Mouse (Mus musculus): ENCODE measurements around the gene Mcpt8. TPM values are rescaled to one million over a fixed set of nuclear protein-coding genes. Genes with fewer than 3 reads are reported as not detected.
A peak's percentile ranks its signal among the peaks of the same experiment; 100 is the strongest.

Mcpt8 gene
- total and polyA plus RNA-seq, 2 experiments from 2014 or later: not detected

GRCm38 (mm10) chr14:56105447-56106180, 20.5 kb upstream of the Mcpt8 start:
- Histone ChIP-seq H3K4me3 (ENCODE audit: low read length) (no peak overlapping the region), H3K9me3 (ENCODE audit: low read length) (no peaks in the 10 kb centered on the region), H3K36me3 (ENCODE audit: insufficient read depth, low read length) (no peaks in the 10 kb centered on the region), H3K27ac (no peak overlapping the region), H3K9ac (replicated peaks; ENCODE audit: low read length) (no peak overlapping the region), H3K4me2 (ENCODE audit: low read depth, low read length) (no peak overlapping the region), H3K4me1 (ENCODE audit: insufficient read depth, low read length) (no peaks in the 10 kb centered on the region), H3K27me3 (ENCODE audit: insufficient read depth, low read length) (no peaks in the 10 kb centered on the region)
- no peak for TF ChIP-seq CTCF (IDR thresholded peaks at IDR 0.05; ENCODE audit: low read depth)
- WGBS: 77% methylated on average over 13 of the region's 13 CpGs
- no peak for ATAC-seq
- DNase-seq (ENCODE audit: low spot score): no peak

GRCm38 (mm10) chr14:56105016-56105415, 19.9 kb upstream of the Mcpt8 start:
- no peaks in the 10 kb centered on the region for H3K9me3 ChIP-seq (ENCODE audit: low read length)
- no peak for ATAC-seq
- no peak for DNase-seq (ENCODE audit: low spot score)
- H3K27me3 ChIP-seq (ENCODE audit: insufficient read depth, low read length): no peaks in the 10 kb centered on the region
- H3K4me2 ChIP-seq (ENCODE audit: low read depth, low read length): no peak overlapping the region
- no peaks in the 10 kb centered on the region for H3K4me1 ChIP-seq (ENCODE audit: insufficient read depth, low read length)
- H3K9ac ChIP-seq (replicated peaks; ENCODE audit: low read length): no peak overlapping the region
- TF ChIP-seq CTCF (IDR thresholded peaks at IDR 0.05; ENCODE audit: low read depth): no peak
- H3K36me3 ChIP-seq (ENCODE audit: insufficient read depth, low read length): no peaks in the 10 kb centered on the region
- H3K4me3 ChIP-seq (ENCODE audit: low read length): no peak overlapping the region
- WGBS: 93% methylated on average over 5 of the region's 5 CpGs
- H3K27ac ChIP-seq: no peak overlapping the region

GRCm38 (mm10) chr14:56103452-56103851, 18.4 kb upstream of the Mcpt8 start:
- Histone ChIP-seq H3K27me3 (ENCODE audit: insufficient read depth, low read length) (no peaks in the 10 kb centered on the region), H3K4me1 (ENCODE audit: insufficient read depth, low read length) (no peaks in the 10 kb centered on the region), H3K36me3 (ENCODE audit: insufficient read depth, low read length) (no peaks in the 10 kb centered on the region), H3K4me3 (ENCODE audit: low read length) (no peak overlapping the region), H3K4me2 (ENCODE audit: low read depth, low read length) (no peak overlapping the region), H3K27ac (no peak overlapping the region), H3K9me3 (ENCODE audit: low read length) (no peaks in the 10 kb centered on the region), H3K9ac (replicated peaks; ENCODE audit: low read length) (no peak overlapping the region)
- ATAC-seq (no peak), DNase-seq (ENCODE audit: low spot score) (no peak)
- no peak for TF ChIP-seq CTCF (IDR thresholded peaks at IDR 0.05; ENCODE audit: low read depth)
- 60% methylated on average over 3 of the region's 3 CpGs for WGBS

- Histone ChIP-seq H3K4me3 (ENCODE audit: low read length) (no peak within 1 kb of the TSS), H3K27me3 (ENCODE audit: insufficient read depth, low read length) (no peaks in the 10 kb centered on the region), H3K4me2 (ENCODE audit: low read depth, low read length) (no peak within 1 kb of the TSS), H3K9ac (replicated peaks; ENCODE audit: low read length) (no peak within 1 kb of the TSS), H3K4me1 (ENCODE audit: insufficient read depth, low read length) (no peaks in the 10 kb centered on the region), H3K36me3 (ENCODE audit: insufficient read depth, low read length) (no peaks in the 10 kb centered on the region), H3K9me3 (ENCODE audit: low read length) (no peaks in the 10 kb centered on the region), H3K27ac (no peak within 1 kb of the TSS)
- ATAC-seq: no peak
- TF ChIP-seq CTCF (IDR thresholded peaks at IDR 0.05; ENCODE audit: low read depth): no peak
- DNase-seq (ENCODE audit: low spot score): no peak
- whole genome bisulfite sequencing: 77% methylated on average over 10 of the region's 10 CpGs
Measured at GRCm38 (mm10) chr14:56102386-56102785, 17.3 kb upstream of the Mcpt8 start, which contains the start of gene Ctsg. Gene Ctsg, minus strand, starts transcription at chr14:56102574.

GRCm38 (mm10) chr14:56098940-56099339, 13.9 kb upstream of the Mcpt8 start:
- ATAC-seq (no peak), DNase-seq (ENCODE audit: low spot score) (peak; percentile 45)
- 80% methylated on average over 4 of the region's 4 CpGs for WGBS
- TF ChIP-seq CTCF (IDR thresholded peaks at IDR 0.05; ENCODE audit: low read depth): peak; percentile 70
- no peak overlapping the region for H3K4me3 ChIP-seq (ENCODE audit: low read length)
- no peak overlapping the region for H3K9ac ChIP-seq (replicated peaks; ENCODE audit: low read length)
- H3K4me1 ChIP-seq (ENCODE audit: insufficient read depth, low read length): no peaks in the 10 kb centered on the region
- H3K36me3 ChIP-seq (ENCODE audit: insufficient read depth, low read length): no peaks in the 10 kb centered on the region
- H3K4me2 ChIP-seq (ENCODE audit: low read depth, low read length): no peak overlapping the region
- no peak overlapping the region for H3K27ac ChIP-seq
- no peaks in the 10 kb centered on the region for H3K27me3 ChIP-seq (ENCODE audit: insufficient read depth, low read length)
- no peaks in the 10 kb centered on the region for H3K9me3 ChIP-seq (ENCODE audit: low read length)

- Histone ChIP-seq H3K27ac (no peak overlapping the region), H3K4me3 (ENCODE audit: low read length) (no peak overlapping the region), H3K9me3 (ENCODE audit: low read length) (no peaks in the 10 kb centered on the region), H3K27me3 (ENCODE audit: insufficient read depth, low read length) (no peaks in the 10 kb centered on the region), H3K4me1 (ENCODE audit: insufficient read depth, low read length) (no peaks in the 10 kb centered on the region), H3K36me3 (ENCODE audit: insufficient read depth, low read length) (no peaks in the 10 kb centered on the region), H3K4me2 (ENCODE audit: low read depth, low read length) (no peak overlapping the region), H3K9ac (replicated peaks; ENCODE audit: low read length) (no peak overlapping the region)
- no peak for TF ChIP-seq CTCF (IDR thresholded peaks at IDR 0.05; ENCODE audit: low read depth)
- ATAC-seq (no peak), DNase-seq (ENCODE audit: low spot score) (no peak)
- WGBS: 89% methylated on average over 1 of the region's 1 CpGs
Measured at GRCm38 (mm10) chr14:56097597-56097996, 12.5 kb upstream of the Mcpt8 start.

GRCm38 (mm10) chr14:56093353-56093752, 8.3 kb upstream of the Mcpt8 start:
- no peak for TF ChIP-seq CTCF (IDR thresholded peaks at IDR 0.05; ENCODE audit: low read depth)
- Histone ChIP-seq H3K36me3 (ENCODE audit: insufficient read depth, low read length) (no peaks in the 10 kb centered on the region), H3K4me2 (ENCODE audit: low read depth, low read length) (no peak overlapping the region), H3K9ac (replicated peaks; ENCODE audit: low read length) (no peak overlapping the region), H3K27ac (no peak overlapping the region), H3K4me3 (ENCODE audit: low read length) (no peak overlapping the region), H3K4me1 (ENCODE audit: insufficient read depth, low read length) (no peaks in the 10 kb centered on the region), H3K27me3 (ENCODE audit: insufficient read depth, low read length) (no peaks in the 10 kb centered on the region), H3K9me3 (ENCODE audit: low read length) (no peaks in the 10 kb centered on the region)
- DNase-seq (ENCODE audit: low spot score) (no peak), ATAC-seq (no peak)
- 74% methylated on average over 2 of the region's 2 CpGs for WGBS
